In the genomic region with DNA sequence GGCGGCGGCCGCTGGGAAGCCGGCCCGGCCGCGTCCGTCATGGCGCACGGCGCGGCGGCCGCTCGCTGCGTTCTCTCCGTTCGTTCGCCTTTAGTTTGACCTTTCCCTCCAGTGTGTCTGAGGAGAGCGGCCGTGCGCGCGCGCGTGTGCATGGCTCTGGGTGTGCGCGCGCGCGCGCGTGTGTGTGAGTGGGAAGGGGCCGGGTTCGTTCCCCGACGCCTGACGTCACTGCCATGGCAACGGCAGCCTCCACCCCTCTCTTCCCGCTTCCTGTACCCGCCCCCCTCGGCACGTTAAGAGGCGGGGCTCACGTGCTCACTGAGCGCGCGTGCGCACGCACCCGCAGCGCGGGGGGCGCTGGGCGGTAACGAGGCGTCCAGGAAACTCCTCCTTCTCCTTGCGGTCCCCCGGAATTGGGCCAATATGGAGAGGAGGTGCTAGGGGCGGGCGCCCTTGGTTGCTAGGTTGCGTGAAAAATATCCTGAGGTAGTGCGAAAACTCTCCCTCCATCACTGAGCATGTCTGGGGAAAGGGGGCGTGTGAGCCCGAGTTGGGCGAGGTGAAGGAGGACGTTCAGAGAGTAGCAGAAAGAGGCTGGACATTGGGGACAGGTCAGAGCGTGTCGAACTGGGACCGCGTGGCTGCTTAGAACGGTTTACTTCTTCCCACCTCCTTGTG, we compare ENCODE assay signal across 8 mouse cellular contexts.
DNase-seq lines count a peak whose midpoint lies in the region; ATAC-seq and TF ChIP-seq lines count a peak whose summit lies in the region.

No protein-coding gene starts in this region.

- H3K36me3 ChIP-seq in hindbrain, embryonic 10.5 days: no peaks in the 10 kb centered on the region
- no peaks in the 10 kb centered on the region for H3K36me3 ChIP-seq in lung, postnatal 0 days (ENCODE audit: insufficient read depth, low read length)

- H3K27me3 ChIP-seq in hindbrain, embryonic 10.5 days (ENCODE audit: insufficient read depth, poor library complexity, severe bottlenecking): no peaks in the 10 kb centered on the region
- no peaks in the 10 kb centered on the region for H3K27me3 ChIP-seq in lung, postnatal 0 days (replicated peaks; ENCODE audit: insufficient read depth, low read length)

- H3K4me3 ChIP-seq in hindbrain, embryonic 10.5 days: peak overlapping the region; percentile 86
- peak overlapping the region; percentile 94 for H3K4me3 ChIP-seq in lung, postnatal 0 days (ENCODE audit: low read depth, low read length)

- WGBS in hindbrain, embryonic 10.5 days: under 1% methylated on average over 66 of the region's 72 CpGs
- under 1% methylated on average over 60 of the region's 72 CpGs for WGBS in lung, postnatal 0 days

- peak; percentile 95 for ATAC-seq in frontal cortex, adult (ENCODE audit: low TSS enrichment)
- ATAC-seq in lung, postnatal 0 days: peak; percentile 92

- no peak for TF ChIP-seq EP300 in lung, postnatal 0 days (IDR thresholded peaks at IDR 0.05)

- peak overlapping the region; percentile 69 for H3K4me2 ChIP-seq in lung, postnatal 0 days (replicated peaks; ENCODE audit: low read depth, low read length)

- peaks cover 21% of the 10 kb centered on the region for H3K4me1 ChIP-seq in hindbrain, embryonic 10.5 days (replicated peaks)
- no peaks in the 10 kb centered on the region for H3K4me1 ChIP-seq in lung, postnatal 0 days (ENCODE audit: insufficient read depth, low read depth, low read length)

- peak overlapping the region; percentile 93 for H3K27ac ChIP-seq in hindbrain, embryonic 10.5 days
- peak overlapping the region; percentile 99 for H3K27ac ChIP-seq in lung, postnatal 0 days (ENCODE audit: low read length)

- H3K9ac ChIP-seq in lung, postnatal 0 days (replicated peaks; ENCODE audit: low read depth): peak overlapping the region; percentile 96

- DNase-seq in MN1 (ENCODE audit: low spot score): peak; percentile 100
- peak; percentile 99 for DNase-seq in cerebellum, adult 9-10 months
- peak; percentile 99 for DNase-seq in hindbrain, embryonic 10.5 days (ENCODE audit: low spot score)
- DNase-seq in layer of hippocampus, adult 9-11 months: peak; percentile 99
- DNase-seq in lung, postnatal 0 days (ENCODE audit: low spot score): peak; percentile 99
- DNase-seq in ovary, postnatal 14 days (ENCODE audit: low spot score): peak; percentile 98
- peak; percentile 100 for DNase-seq in thymus, postnatal 14 days

- TF ChIP-seq CTCF in lung, postnatal 0 days (IDR thresholded peaks at IDR 0.05): no peak; the same call in 1 of the 2 replicates

- H3K9me3 ChIP-seq in hindbrain, embryonic 10.5 days: no peaks in the 10 kb centered on the region
- no peaks in the 10 kb centered on the region for H3K9me3 ChIP-seq in lung, postnatal 0 days (ENCODE audit: low read length)

Comparison
In these comparisons a context has a peak if more than half of its experiments do, and no peak if none do; other contexts are left out.
1. Peak in every context shown above with its lines: DNase-seq, ATAC-seq, H3K4me3 ChIP-seq and H3K27ac ChIP-seq.